Mouse (Mus musculus) CD8-positive naive resting alpha-beta T cell, adult 2 months (primary cell): ENCODE data around the gene Sspo.
"Not testable (repeated sequence)": the region's sequence is repeated elsewhere in the genome, so short reads cannot be mapped to it uniquely, and the experiment has no call there.

Experiments
- DNase-seq, 2 experiments: peaks; one replicate each; pipeline ENCODE4 v3.0.0; 2022; ENCODE audit warnings: low read depth in 2 of 2, low spot score in 2 of 2

Gene Sspo

GRCm38 (mm10) chr6:48482501-48482900 lies 34.5 kb downstream of the Sspo start:
- no peak for DNase-seq

- DNase-seq: no peak
Measured at GRCm38 (mm10) chr6:48487747-48488725, 40.0 kb downstream of the Sspo start.

GRCm38 (mm10) chr6:48489741-48490140 lies 41.7 kb downstream of the Sspo start:
- DNase-seq: no peak

GRCm38 (mm10) chr6:48491361-48491760 lies 43.3 kb downstream of the Sspo start:
- DNase-seq: no peak

- no peak for DNase-seq
Measured at GRCm38 (mm10) chr6:48493136-48493730, 45.2 kb downstream of the Sspo start.

GRCm38 (mm10) chr6:48497521-48497920 lies 49.5 kb downstream of the Sspo start:
- DNase-seq: no peak

- DNase-seq: no peak
Measured at GRCm38 (mm10) chr6:48503847-48504240, 55.8 kb downstream of the Sspo start.

GRCm38 (mm10) chr6:48504241-48504854 lies 56.3 kb downstream of the Sspo start:
- peak; percentile 7 to 13 for DNase-seq

GRCm38 (mm10) chr6:48508087-48508486 lies 60.1 kb downstream of the Sspo start:
- DNase-seq: no peak

- no peak for DNase-seq
Measured at GRCm38 (mm10) chr6:48510426-48510825, 62.4 kb downstream of the Sspo start.

GRCm38 (mm10) chr6:48511861-48512260 lies 63.8 kb downstream of the Sspo start:
- no peak for DNase-seq

- not testable (repeated sequence) for DNase-seq
Measured at GRCm38 (mm10) chr6:48524882-48525281, 76.9 kb downstream of the Sspo start.

GRCm38 (mm10) chr6:48527901-48528300 lies 79.9 kb downstream of the Sspo start:
- no peak for DNase-seq

- no peak for DNase-seq
Measured at GRCm38 (mm10) chr6:48529261-48529660, 81.2 kb downstream of the Sspo start.

GRCm38 (mm10) chr6:48529871-48530440 lies 81.9 kb downstream of the Sspo start:
- no peak for DNase-seq

- no peak for DNase-seq
Measured at GRCm38 (mm10) chr6:48530862-48531261, 82.8 kb downstream of the Sspo start.

GRCm38 (mm10) chr6:48533475-48533874 lies 85.4 kb downstream of the Sspo start:
- no peak for DNase-seq

- DNase-seq: no peak
Measured at GRCm38 (mm10) chr6:48534913-48535312, 86.9 kb downstream of the Sspo start.

- DNase-seq: no peak
Measured at GRCm38 (mm10) chr6:48536091-48536490, 88.1 kb downstream of the Sspo start.

GRCm38 (mm10) chr6:48537105-48537954 lies 89.3 kb downstream of the Sspo start, which contains the start of gene Atp6v0e2:
Gene Atp6v0e2 (plus strand): TSS chr6:48537615.
- DNase-seq: no peak
